Mouse (Mus musculus) testis, adult 2 months (tissue): ENCODE results near the gene Basp1. TPM values are rescaled to one million over a fixed set of nuclear protein-coding genes. Genes with fewer than 3 reads are reported as not detected.

Experiments
- H3K27ac ChIP-seq: fragments of 200-500 bp; 2 replicates; pipeline ENCODE4 v1.5.1; 2012; ENCODE audit warnings: low read depth, low read length; ENCODE audit not compliant: control insufficient read depth, insufficient read depth
- H3K27me3 ChIP-seq: fragments of 200-500 bp; 2 replicates; pipeline ENCODE4 v1.6.1; 2012; ENCODE audit warnings: mild to moderate bottlenecking, low read length, moderate library complexity; ENCODE audit not compliant: control insufficient read depth, insufficient read depth
- H3K36me3 ChIP-seq: fragments of 200-500 bp; 2 replicates; pipeline ENCODE4 v1.6.1; 2012; ENCODE audit warnings: mild to moderate bottlenecking, low read length; ENCODE audit not compliant: control insufficient read depth, insufficient read depth
- H3K4me1 ChIP-seq: fragments of 200-500 bp; 2 replicates; pipeline ENCODE4 v1.6.1; 2012; ENCODE audit warnings: low read length; ENCODE audit not compliant: control insufficient read depth, insufficient read depth
- H3K4me3 ChIP-seq: fragments of 200-500 bp; 2 replicates; pipeline ENCODE4 v1.5.1; 2012; ENCODE audit warnings: low read depth, mild to moderate bottlenecking, low read length, moderate library complexity, mixed read lengths; ENCODE audit not compliant: control insufficient read depth
- CTCF ChIP-seq: fragments of 200-500 bp; IDR thresholded peaks from 2 replicates; pipeline ENCODE4 v1.5.1; 2012; ENCODE audit warnings: low read depth, mild to moderate bottlenecking, inconsistent platforms, low read length, moderate library complexity; ENCODE audit not compliant: control insufficient read depth, insufficient read depth, insufficient replicate concordance
- POLR2A ChIP-seq: fragments of 200-500 bp; IDR thresholded peaks from 2 replicates; pipeline ENCODE4 v1.6.1; 2012; ENCODE audit warnings: low read depth, mild to moderate bottlenecking, inconsistent platforms, low read length, moderate library complexity; ENCODE audit not compliant: control insufficient read depth
- polyA plus RNA-seq: library from polyadenylated mRNA; depleted of rRNA; stranded (reverse); fragments of >200 nt; gene quantifications from 2 replicates; pipeline ENCODE4 v1.2.3, GENCODE M21; 2012

Basp1 gene
- polyA plus RNA-seq, 1 experiment, result 11.8 TPM

DNA sequence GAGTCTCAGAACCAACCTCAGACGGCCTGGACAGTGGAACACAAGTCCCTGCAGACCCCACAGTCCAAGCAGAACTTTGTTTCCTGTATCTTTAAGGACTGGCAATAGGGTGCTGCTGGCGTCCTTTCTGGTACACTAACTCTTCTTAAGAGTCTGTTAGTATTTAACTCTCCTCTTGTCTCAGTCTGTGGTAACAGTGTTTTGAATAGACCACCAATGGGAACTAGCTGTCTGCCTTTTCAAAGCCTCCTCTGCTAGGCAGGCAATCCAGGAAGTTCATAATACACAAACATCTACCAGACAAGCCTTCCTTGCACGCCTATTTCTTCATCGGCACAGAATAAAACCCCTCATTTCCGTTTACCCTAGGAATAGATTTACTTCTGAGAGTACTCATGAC lies 7.6 kb downstream of the Basp1 start:
- Histone ChIP-seq H3K4me3 (no peak overlapping the region), H3K27me3 (no peaks in the 10 kb centered on the region), H3K36me3 (no peaks in the 10 kb centered on the region), H3K4me1 (peaks cover 5% of the 10 kb centered on the region), H3K27ac (no peak overlapping the region)
- TF ChIP-seq CTCF (no peak), POLR2A (no peak)

DNA sequence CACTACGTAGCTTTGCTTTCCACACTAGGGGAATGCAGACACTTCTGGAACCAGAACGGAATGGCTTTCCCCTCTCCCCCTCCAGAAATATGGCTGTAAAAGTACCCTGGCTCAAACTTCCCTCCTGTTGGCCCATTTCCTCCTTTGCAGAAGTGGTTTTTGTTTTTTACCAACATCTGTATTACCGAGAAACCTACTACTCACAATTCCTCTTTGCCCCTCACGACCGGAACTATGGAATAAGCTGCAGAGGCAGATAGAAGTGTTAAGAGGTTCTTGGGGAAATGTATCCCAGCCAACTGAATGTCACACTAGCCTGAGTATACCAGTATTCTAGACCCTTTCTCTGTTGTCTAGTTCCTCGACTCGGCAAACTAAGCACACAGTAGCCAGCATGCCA lies 9.7 kb downstream of the Basp1 start:
- no peaks in the 10 kb centered on the region for H3K27me3 ChIP-seq
- H3K4me1 ChIP-seq, result peaks cover 5% of the 10 kb centered on the region
- H3K27ac ChIP-seq, result no peak overlapping the region
- H3K36me3 ChIP-seq, result no peaks in the 10 kb centered on the region
- TF ChIP-seq POLR2A (no peak), CTCF (no peak)
- H3K4me3 ChIP-seq, result peak overlapping the region; percentile 62

DNA sequence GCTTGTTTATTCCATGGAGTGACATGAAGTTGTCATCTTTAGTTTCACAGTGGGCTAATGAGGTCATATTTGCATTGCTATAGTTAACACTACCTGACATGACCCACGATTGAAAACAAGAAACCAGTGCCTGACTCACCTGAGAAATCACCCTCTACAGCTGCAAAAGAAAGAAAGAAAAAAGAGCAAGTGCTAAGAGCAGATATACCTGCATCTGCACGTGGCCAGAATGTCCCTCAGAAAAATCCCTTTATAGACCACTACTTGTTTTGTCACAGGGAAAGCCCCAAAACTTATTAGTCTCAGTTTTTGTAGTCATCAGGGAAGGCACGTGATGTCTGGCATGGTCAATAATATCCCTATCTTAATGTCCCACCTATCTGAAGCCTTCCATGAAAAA lies 11.6 kb downstream of the Basp1 start:
- no peak overlapping the region for H3K27ac ChIP-seq
- TF ChIP-seq POLR2A (no peak), CTCF (no peak)
- no peak overlapping the region for H3K4me3 ChIP-seq
- peaks cover 5% of the 10 kb centered on the region for H3K4me1 ChIP-seq
- H3K27me3 ChIP-seq, result no peaks in the 10 kb centered on the region
- no peaks in the 10 kb centered on the region for H3K36me3 ChIP-seq

DNA sequence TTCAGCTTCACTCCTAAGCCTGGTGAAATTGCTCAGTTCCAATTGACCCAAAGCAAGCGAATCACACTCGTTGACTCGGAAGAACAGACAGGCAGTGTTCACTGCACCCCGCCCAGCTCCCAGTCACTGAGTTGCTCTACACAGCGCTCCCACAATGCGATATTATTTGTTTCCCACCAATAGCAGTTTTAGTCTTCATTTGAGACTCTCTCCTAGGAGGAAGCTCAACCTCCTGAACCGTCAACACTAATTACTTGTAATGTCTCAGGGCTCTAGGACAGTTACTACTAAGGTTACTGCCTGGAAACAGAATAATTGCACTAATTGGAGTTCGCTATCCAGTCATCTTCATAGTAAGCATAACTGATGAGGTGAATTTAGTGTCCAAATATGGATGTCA lies 13.3 kb downstream of the Basp1 start:
- H3K4me3 ChIP-seq, result no peak overlapping the region
- H3K27me3 ChIP-seq, result no peaks in the 10 kb centered on the region
- no peaks in the 10 kb centered on the region for H3K36me3 ChIP-seq
- TF ChIP-seq CTCF, result no peak
- TF ChIP-seq POLR2A, result no peak
- H3K4me1 ChIP-seq, result peaks cover 5% of the 10 kb centered on the region
- H3K27ac ChIP-seq, result no peak overlapping the region

DNA sequence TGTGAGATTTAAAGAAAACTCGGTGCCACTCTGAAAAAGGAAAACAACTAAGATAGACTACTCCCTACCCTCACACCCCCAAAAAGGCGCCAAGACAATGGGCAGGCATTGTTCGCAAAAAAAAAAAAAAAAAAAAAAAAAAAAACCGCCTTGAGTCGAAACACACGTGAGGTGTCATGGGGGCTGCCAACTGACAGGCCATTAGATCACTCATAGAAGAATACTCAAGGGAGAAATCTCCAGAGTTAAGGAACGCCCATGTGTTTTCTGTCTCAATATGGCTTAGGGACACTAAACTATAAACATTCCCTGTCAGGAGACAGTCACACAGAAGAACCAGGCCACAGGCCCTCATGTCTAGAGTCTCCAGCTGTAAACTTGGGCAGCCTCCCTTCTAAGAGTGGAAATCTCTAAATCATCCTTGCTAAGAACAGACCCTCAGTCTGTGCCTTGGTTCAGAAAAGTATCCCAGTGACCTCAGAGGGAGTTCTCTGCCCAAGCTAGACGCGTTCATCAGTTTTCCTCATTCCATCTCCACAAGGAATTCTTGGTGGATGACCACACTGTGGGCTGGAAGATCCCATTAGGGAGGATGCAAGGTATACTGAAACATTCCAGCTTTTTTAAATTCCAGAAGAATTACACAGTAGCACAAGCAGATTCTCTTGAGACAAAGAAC lies 17.5 kb downstream of the Basp1 start:
- TF ChIP-seq POLR2A (no peak), CTCF (no peak)
- H3K4me3 ChIP-seq, result no peak overlapping the region
- H3K4me1 ChIP-seq, result no peaks in the 10 kb centered on the region
- no peaks in the 10 kb centered on the region for H3K36me3 ChIP-seq
- no peak overlapping the region for H3K27ac ChIP-seq
- H3K27me3 ChIP-seq, result no peaks in the 10 kb centered on the region

DNA sequence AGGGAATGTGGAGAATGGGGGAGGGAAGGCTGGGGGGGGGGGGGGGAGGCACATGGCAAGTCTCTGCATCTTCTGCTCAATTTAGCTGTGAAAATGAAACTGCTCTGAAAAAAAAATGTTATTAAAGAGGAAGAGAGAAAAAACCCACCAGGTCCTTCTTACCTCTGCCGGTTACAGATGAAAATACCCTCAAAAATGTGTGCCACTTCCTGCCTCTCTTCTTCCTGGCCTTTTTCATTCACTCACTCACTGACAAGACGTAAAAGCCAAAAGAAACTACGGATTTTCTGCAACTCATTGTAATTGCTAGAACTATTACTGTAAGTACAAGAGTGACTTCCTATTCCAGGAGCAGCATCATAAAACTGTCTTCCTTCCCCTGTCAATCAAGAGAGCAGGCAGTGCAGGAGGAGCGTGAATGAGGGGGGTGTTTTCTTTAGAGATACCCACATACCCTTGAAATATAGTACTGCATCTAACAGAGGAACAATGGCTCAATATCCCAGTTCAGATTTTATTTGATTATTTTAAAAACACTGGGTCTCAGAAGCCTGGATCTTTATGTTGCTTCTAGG lies 21.0 kb downstream of the Basp1 start:
- Histone ChIP-seq H3K27ac (no peak overlapping the region), H3K36me3 (no peaks in the 10 kb centered on the region), H3K27me3 (no peaks in the 10 kb centered on the region), H3K4me1 (no peaks in the 10 kb centered on the region), H3K4me3 (no peak overlapping the region)
- TF ChIP-seq POLR2A, result no peak
- no peak for TF ChIP-seq CTCF

DNA sequence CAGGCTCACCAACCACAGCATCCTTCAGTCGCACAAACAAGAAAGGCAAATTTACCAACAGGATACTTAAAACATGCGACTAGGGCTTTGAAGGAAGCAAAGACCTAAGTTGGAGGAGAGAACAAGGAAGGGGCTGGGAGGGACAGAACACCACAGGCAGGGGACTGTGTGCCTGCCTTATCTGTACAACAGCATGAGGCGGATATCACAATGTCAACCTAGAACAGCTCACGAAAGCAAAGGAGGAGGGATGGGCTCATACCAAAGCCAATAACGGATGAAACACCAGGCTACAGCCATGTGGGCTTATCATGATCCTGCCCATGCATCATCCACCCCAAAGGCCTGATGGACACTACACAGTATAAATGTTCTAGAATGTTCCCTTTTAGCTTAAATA lies 22.4 kb downstream of the Basp1 start:
- no peak overlapping the region for H3K27ac ChIP-seq
- H3K27me3 ChIP-seq, result no peaks in the 10 kb centered on the region
- H3K4me1 ChIP-seq, result no peaks in the 10 kb centered on the region
- H3K36me3 ChIP-seq, result no peaks in the 10 kb centered on the region
- H3K4me3 ChIP-seq, result no peak overlapping the region
- TF ChIP-seq POLR2A, result no peak
- no peak for TF ChIP-seq CTCF
